Mouse (Mus musculus) embryonic facial prominence, embryonic 15.5 days (tissue): ENCODE results near the gene Zfp60. TPM values are rescaled to one million over a fixed set of nuclear protein-coding genes. Genes with fewer than 3 reads are reported as not detected.
"Not testable (repeated sequence)": the region's sequence is repeated elsewhere in the genome, so short reads cannot be mapped to it uniquely, and the experiment has no call there.

Source experiments
- ATAC-seq: fragments of 200-750 bp; cut with Nextera tagmentation; 2 replicates; pipeline ENCODE4 v1.8.0; 2017; ENCODE audit warnings: low read depth, moderate TSS enrichment; ENCODE audit not compliant: insufficient number of reproducible peaks, low FRiP score, low TSS enrichment
- H3K27ac ChIP-seq: fragments of 300-500 bp; sonication (generic); replicated peaks from 2 replicates; pipeline ENCODE4 v1.5.1; 2015; ENCODE audit warnings: mild to moderate bottlenecking, inconsistent platforms
- H3K27me3 ChIP-seq: fragments of 300-500 bp; sonication (generic); 2 replicates; pipeline ENCODE4 v1.6.1; 2015; ENCODE audit warnings: inconsistent platforms
- H3K36me3 ChIP-seq: fragments of 300-500 bp; sonication (generic); 2 replicates; pipeline ENCODE4 v1.6.1; 2015; ENCODE audit warnings: mild to moderate bottlenecking, inconsistent platforms
- H3K4me1 ChIP-seq: fragments of 300-500 bp; sonication (generic); 2 replicates; pipeline ENCODE4 v1.6.1; 2015; ENCODE audit warnings: inconsistent platforms
- H3K4me2 ChIP-seq: fragments of 300-500 bp; sonication (generic); replicated peaks from 2 replicates; pipeline ENCODE4 v1.6.1; 2015; ENCODE audit warnings: mild to moderate bottlenecking, inconsistent platforms
- H3K4me3 ChIP-seq: fragments of 300-500 bp; sonication (generic); replicated peaks from 2 replicates; pipeline ENCODE4 v1.5.1; 2015; ENCODE audit warnings: mild to moderate bottlenecking, inconsistent platforms
- H3K9ac ChIP-seq: fragments of 300-500 bp; sonication (generic); 2 replicates; pipeline ENCODE4 v1.6.1; 2015; ENCODE audit warnings: inconsistent platforms
- H3K9me3 ChIP-seq: fragments of 300-500 bp; sonication (generic); replicated peaks from 2 replicates; pipeline ENCODE4 v1.6.1; 2016; ENCODE audit warnings: inconsistent platforms
- WGBS: fragments of 180-500 bp; shearing (Covaris S2); methylation state at CpG from one replicate; pipeline ENCODE4 v1.1.7; 2015; 5-methylcytosine and 5-hydroxymethylcytosine counted together
- polyA plus RNA-seq: library from polyadenylated mRNA; unstranded; fragments of >200 nt; fragmentation: Nextera tagmentation; extraction: Ambion mirVana; gene quantifications from 2 replicates; pipeline ENCODE4 v1.2.1, GENCODE M21; 2015

The Zfp60 gene
- polyA plus RNA-seq, 1 experiment from 2014 or later: 37.7 TPM

DNA sequence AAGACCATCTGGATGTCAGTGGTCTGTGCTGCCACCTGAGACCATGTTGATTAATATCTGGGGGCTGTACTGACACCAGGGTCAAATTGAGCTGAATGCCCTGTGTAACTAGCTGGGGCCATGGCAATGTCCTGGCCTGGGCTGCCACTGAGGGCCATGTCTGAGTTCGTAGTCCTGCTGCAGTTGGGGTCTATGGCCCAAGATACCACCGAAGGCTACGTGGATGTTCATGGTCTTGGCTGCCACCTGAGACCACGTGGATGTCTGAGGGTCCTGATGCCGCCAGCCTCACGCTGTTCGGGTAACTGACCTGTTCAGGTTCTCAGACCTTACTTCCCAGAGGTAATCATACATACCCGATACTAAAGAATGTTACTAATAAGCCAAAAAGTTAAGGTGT lies 9.2 kb upstream of the Zfp60 start:
- Histone ChIP-seq H3K27me3 (no peaks in the 10 kb centered on the region), H3K9me3 (no peaks in the 10 kb centered on the region), H3K4me1 (no peaks in the 10 kb centered on the region), H3K36me3 (no peaks in the 10 kb centered on the region), H3K4me2 (no peak overlapping the region), H3K4me3 (no peak overlapping the region), H3K27ac (no peak overlapping the region), H3K9ac (no peak overlapping the region)
- WGBS: 89% methylated on average over 8 of the region's 8 CpGs
- ATAC-seq: no peak

DNA sequence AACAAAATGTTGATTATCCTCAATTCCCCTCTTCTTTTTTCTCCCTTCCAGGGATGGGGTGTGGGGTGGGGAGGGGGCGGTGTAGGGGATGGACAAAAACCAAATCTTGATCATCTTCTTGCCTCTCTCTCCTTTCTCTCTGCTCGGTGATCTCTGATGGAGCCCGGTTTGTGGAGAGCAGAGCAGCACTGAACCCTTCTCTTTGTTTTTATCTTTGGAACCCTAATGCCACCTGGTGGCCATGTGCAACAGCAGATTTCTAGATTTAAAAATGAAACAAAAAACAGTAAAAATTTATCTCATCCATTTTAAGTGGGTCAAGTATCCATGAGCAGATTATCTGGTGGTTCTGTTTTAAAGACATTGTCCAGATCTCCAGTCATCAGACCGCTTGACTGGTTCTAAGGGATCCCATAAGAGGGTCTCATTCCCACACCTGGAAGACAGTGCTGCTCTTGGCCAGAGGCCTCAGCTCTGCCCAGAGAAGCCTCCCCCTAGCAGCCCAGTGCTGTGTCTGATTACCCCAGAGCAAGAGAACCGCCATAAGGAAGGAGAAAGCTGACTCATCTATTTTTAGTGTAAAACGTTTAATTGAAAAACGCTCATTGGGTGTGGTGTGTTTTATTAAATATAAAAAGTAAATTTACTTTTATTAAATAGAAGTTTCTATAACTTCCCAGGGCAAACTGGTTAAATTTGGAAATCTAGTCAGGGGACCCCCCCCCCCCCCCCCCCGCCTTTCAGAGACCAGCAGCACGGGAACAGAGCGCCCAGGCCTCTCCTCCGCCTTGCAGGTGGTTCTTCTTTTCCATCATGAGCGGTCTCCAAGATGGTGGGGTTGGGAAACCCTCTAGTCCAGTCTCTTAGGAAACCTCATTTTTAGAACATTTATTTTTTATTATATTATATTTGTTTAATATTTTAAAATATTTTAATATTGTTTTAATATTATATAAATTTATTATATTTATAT lies 5.3 kb upstream of the Zfp60 start:
- peak; percentile 63; the same call in 1 of the 2 replicates for ATAC-seq
- Histone ChIP-seq H3K4me2 (no peak overlapping the region), H3K27ac (no peak overlapping the region), H3K36me3 (no peaks in the 10 kb centered on the region), H3K4me1 (no peaks in the 10 kb centered on the region), H3K27me3 (no peaks in the 10 kb centered on the region), H3K4me3 (no peak overlapping the region), H3K9me3 (no peaks in the 10 kb centered on the region), H3K9ac (no peak overlapping the region)
- WGBS: 41% methylated on average over 12 of the region's 12 CpGs

DNA sequence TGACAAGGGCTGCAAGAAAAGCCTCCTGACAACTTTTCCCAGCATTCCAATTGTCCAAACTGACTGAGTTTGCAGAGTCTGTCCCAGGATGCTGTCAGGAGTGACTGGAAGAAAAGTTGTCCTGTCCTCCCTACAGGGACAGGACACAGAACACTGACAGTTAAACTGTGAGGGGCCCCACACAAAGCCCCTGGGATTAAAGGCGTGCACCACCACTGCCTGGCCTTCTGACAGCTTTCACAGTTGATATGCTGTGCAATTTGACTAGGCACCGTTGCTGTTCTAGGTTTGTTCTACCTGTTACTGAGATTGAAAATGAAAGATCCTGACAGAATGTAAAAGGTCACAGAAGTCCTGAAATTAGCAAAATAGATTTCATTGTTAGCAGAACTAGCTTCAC lies 3.7 kb upstream of the Zfp60 start:
- Histone ChIP-seq H3K27me3 (no peaks in the 10 kb centered on the region), H3K36me3 (no peaks in the 10 kb centered on the region), H3K27ac (no peak overlapping the region), H3K4me1 (peaks cover 2% of the 10 kb centered on the region), H3K4me2 (no peak overlapping the region), H3K4me3 (no peak overlapping the region), H3K9ac (no peak overlapping the region), H3K9me3 (no peaks in the 10 kb centered on the region)
- 35% methylated on average over 2 of the region's 2 CpGs for WGBS
- ATAC-seq: no peak

DNA sequence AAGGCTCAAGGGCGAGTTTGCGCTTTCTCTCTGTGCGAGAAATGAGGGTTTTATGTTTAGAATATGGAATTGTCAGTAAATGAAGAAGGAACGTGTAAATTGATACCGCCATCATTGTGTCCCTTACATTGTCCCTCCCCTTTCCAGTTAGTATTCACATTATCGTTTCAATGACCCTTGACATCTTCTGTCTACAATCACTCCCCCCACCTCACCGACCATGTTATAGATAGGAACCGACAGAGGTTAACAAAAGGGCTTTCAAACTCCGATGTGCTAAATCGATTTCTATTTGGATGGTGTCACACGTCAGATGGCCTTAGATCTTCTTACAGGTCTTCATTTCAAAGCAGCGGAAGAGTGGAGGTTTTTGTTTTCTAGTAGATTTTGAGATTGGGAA lies 757 bp downstream of the Zfp60 start:
- peak overlapping the region; percentile 77 for H3K9ac ChIP-seq
- WGBS: 1% methylated on average over 12 of the region's 12 CpGs
- H3K4me2 ChIP-seq: peak overlapping the region; percentile 61
- H3K9me3 ChIP-seq: no peaks in the 10 kb centered on the region
- H3K36me3 ChIP-seq: no peaks in the 10 kb centered on the region
- H3K4me1 ChIP-seq: peaks cover 13% of the 10 kb centered on the region
- peak overlapping the region; percentile 74 for H3K4me3 ChIP-seq
- ATAC-seq: no peak
- no peaks in the 10 kb centered on the region for H3K27me3 ChIP-seq
- H3K27ac ChIP-seq: peak overlapping the region; percentile 97

DNA sequence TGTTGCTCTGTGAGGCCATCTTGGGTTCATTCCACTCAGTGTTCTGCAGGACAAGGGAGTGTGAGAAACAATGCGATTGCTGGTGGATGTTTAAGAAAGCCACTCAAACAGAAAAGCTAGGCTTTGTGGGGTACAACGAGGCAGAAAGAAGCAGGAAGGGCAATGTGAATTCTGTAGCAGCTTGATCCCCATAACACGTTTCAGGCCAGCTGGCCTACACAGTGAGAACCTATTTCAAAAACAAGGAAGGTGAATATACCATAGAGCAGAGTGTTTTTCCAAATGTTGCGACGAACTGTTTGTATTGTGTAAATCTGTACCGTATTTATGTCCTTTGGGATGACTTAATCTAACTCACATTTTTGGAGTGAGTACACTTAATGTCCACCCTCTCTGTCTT lies 1.3 kb downstream of the Zfp60 start:
- H3K9me3 ChIP-seq: no peaks in the 10 kb centered on the region
- H3K27me3 ChIP-seq: no peaks in the 10 kb centered on the region
- peak overlapping the region; percentile 61 for H3K4me2 ChIP-seq
- ATAC-seq: no peak
- H3K27ac ChIP-seq: peak overlapping the region; percentile 97
- H3K9ac ChIP-seq: no peak overlapping the region
- 65% methylated on average over 6 of the region's 6 CpGs for WGBS
- H3K4me3 ChIP-seq: peak overlapping the region; percentile 74
- no peaks in the 10 kb centered on the region for H3K36me3 ChIP-seq
- peaks cover 13% of the 10 kb centered on the region for H3K4me1 ChIP-seq

DNA sequence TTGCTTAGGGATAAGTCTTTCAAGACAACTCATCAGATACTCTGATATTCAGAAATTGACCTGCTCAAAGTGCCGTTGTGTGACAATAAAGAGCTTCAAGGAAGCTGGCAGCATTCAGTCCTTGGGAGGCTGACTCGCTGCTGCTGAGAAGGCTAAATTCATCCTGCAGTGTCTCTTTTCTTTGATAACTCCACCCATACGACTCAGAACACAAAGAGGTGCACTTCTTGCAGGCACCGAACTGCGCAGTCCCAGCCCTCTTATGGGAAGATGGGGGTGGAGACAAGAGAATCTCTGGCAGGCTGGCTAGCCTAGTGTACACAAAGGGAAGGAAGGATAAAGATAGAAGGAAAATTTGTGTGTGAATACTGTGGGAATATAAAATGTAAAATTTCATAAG lies 4.3 kb downstream of the Zfp60 start:
- H3K4me1 ChIP-seq: peaks cover 13% of the 10 kb centered on the region
- H3K4me2 ChIP-seq: no peak overlapping the region
- no peak overlapping the region for H3K9ac ChIP-seq
- H3K27me3 ChIP-seq: no peaks in the 10 kb centered on the region
- peaks cover 21% of the 10 kb centered on the region for H3K36me3 ChIP-seq
- no peaks in the 10 kb centered on the region for H3K9me3 ChIP-seq
- no peak overlapping the region for H3K4me3 ChIP-seq
- no peak for ATAC-seq
- no peak overlapping the region for H3K27ac ChIP-seq
- 70% methylated on average over 5 of the region's 5 CpGs for WGBS

DNA sequence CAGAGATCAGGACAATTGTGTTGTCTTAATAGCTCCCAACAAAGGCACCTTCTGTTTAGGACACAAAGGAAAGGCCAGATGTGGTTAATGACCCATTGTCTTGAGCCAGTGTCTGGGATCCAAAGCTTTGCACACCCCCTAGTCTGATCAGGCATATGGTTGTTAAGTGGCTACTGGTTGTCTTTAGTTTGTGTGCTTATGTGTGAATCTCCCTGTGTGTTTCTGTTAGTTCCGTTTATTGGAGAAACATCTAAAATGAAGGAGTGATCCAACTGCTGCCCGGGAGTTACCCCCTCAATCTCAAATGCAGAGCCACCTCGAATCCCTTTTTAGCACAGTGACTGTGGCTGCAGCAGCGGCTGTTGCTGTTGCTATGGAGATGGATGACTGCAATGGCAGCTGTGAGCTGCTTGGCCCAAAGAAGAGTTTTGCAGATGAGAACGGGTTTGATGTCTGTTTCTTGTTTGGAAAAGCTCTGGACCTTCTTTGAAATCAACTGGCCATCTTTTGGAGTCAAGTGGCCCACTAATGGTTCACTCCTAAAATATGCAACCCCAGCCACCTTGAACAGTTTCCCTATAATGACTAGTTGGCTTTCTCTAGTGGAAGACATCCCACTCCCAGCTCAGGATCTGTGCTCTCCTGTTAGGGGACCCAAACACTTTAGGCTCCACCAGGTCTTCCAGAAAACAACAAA lies 25.3 kb downstream of the Zfp60 start:
- Histone ChIP-seq H3K4me2 (no peak overlapping the region), H3K9me3 (no peaks in the 10 kb centered on the region), H3K27ac (no peak overlapping the region), H3K4me1 (no peaks in the 10 kb centered on the region), H3K4me3 (no peak overlapping the region), H3K36me3 (peaks cover 4% of the 10 kb centered on the region), H3K9ac (no peak overlapping the region), H3K27me3 (no peaks in the 10 kb centered on the region)
- no peak for ATAC-seq
- WGBS: 47% methylated on average over 5 of the region's 5 CpGs

DNA sequence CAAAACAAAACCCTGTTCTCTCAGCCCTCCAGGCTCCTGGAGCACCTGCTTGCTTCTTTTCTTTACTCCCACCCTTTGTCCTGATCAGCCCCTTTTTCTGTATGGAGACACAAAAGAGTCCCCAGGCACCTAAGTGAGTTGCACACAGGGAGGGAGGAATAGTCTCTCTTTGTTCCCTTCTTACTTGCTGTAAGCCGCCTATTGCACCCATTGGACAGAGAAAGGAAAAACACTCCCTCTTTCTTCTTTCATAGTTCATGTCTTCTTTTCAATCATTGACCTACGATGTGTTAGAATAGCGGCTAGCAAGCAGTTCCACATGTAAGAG lies 25.8 kb downstream of the Zfp60 start:
- Histone ChIP-seq H3K4me1 (no peaks in the 10 kb centered on the region), H3K27ac (no peak overlapping the region), H3K9me3 (no peaks in the 10 kb centered on the region), H3K4me3 (no peak overlapping the region), H3K27me3 (no peaks in the 10 kb centered on the region), H3K36me3 (no peaks in the 10 kb centered on the region), H3K9ac (no peak overlapping the region), H3K4me2 (no peak overlapping the region)
- no peak for ATAC-seq
- 56% methylated on average over 3 of the region's 3 CpGs for WGBS

DNA sequence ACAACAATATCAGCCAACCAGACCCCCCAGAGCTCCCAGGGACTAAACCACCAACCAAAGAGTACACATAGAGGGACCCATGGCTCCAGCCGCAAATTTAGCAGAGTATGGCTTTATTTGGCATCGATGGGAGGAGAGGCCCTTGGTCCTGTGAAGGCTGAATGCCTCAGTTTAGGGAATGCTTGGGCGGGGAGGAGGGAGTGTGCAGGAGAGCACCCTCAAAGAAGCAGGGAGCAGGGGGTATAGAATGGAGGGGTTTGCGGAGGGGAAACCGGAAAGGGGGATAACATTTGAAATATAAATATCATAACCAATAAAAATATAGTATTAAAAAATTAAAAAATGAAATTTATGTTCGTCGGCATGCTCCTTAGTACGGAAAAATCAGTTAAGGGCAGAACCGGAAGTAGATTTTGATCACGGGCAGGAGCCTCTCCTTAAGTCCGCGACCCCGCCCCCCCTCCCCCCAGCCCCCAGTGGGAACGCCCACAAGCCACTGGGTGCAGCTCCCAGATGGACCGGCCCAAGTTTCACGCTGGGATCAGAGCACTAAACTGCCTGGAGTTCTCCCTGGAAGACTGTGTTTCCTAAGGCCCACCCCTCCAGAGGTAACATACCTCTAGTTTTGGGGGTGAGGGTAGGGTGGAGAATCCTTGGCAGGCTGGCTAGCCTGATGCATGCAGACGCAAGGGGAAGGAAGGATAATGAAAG lies 34.1 kb downstream of the Zfp60 start:
- no peaks in the 10 kb centered on the region for H3K36me3 ChIP-seq
- H3K9ac ChIP-seq: no peak overlapping the region
- 7% methylated on average over 17 of the region's 17 CpGs for WGBS
- no peaks in the 10 kb centered on the region for H3K9me3 ChIP-seq
- peak overlapping the region; percentile 31 for H3K4me3 ChIP-seq
- H3K27ac ChIP-seq: no peak overlapping the region
- peak overlapping the region; percentile 52 for H3K4me2 ChIP-seq
- no peaks in the 10 kb centered on the region for H3K4me1 ChIP-seq
- no peaks in the 10 kb centered on the region for H3K27me3 ChIP-seq
- no peak for ATAC-seq

DNA sequence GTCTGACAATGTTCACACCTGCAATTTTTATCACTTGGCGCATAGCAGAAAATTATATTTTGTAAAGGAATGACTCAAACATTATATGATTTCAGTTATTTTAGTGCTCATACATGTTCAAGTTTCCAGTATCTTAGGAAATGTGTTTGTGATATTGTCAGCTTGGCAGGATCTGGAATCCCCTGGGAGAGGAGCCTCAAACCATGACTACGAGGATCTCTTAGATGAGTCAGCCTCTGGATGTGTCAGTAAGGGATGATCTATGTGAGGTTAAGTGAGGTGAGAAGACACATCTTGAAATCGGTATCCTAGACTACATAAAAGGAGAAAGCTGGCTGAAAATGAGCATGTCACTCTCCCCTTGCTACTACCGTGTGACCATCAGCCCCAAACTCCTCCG lies 58.1 kb downstream of the Zfp60 start:
- no peak for ATAC-seq
- Histone ChIP-seq H3K4me1 (no peaks in the 10 kb centered on the region), H3K9ac (no peak overlapping the region), H3K4me2 (no peak overlapping the region), H3K27me3 (no peaks in the 10 kb centered on the region), H3K4me3 (no peak overlapping the region), H3K27ac (no peak overlapping the region), H3K36me3 (no peaks in the 10 kb centered on the region), H3K9me3 (0 out of 2 replicates have a peak, but pooled peaks cover 9% of the 10 kb centered on the region)
- WGBS: 77% methylated on average over 5 of the region's 5 CpGs

DNA sequence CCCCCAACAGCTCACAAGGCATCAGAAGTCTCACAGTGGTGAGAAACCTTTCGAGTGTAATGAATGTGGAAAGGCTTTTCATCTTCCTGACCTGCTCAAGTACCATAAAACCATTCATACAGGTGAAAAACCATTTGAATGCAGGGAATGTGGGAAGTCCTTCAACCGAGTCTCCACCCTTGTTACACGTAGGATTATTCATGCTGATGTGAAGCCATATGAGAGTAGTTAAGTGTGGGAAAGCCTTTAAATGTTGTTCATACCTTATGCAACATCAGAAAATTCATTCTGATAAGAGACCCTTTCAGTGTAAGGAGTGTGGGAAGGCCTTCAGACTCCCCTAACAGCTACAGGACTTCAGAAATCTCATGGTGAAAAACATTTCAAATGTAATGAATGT lies 62.7 kb downstream of the Zfp60 start:
- 48% methylated on average over 3 of the region's 3 CpGs for WGBS
- ATAC-seq, H3K4me2 ChIP-seq: not testable (repeated sequence)

More for the DNA sequence above, 62.7 kb downstream of the Zfp60 start:
- H3K36me3 ChIP-seq, H3K4me3 ChIP-seq, H3K27ac ChIP-seq, H3K9ac ChIP-seq, H3K27me3 ChIP-seq, H3K9me3 ChIP-seq, H3K4me1 ChIP-seq: not testable (repeated sequence)
